Mouse (Mus musculus): ENCODE measurements around the gene Traf3ip1. TPM values are rescaled to one million over a fixed set of nuclear protein-coding genes. Genes with fewer than 3 reads are reported as not detected.

Gene Traf3ip1
- polyA plus RNA-seq, 1 experiment from 2014 or later: 2.5 TPM

GRCm38 (mm10) chr1:91490322-91490721 is 4.1 kb upstream of the Traf3ip1 start:
- Histone ChIP-seq H3K9me3 (ENCODE audit: low read length) (no peaks in the 10 kb centered on the region), H3K4me1 (ENCODE audit: insufficient read depth) (peaks cover 16% of the 10 kb centered on the region), H3K9ac (replicated peaks) (no peak overlapping the region), H3K27me3 (ENCODE audit: insufficient read depth, low read length) (no peaks in the 10 kb centered on the region), H3K4me3 (ENCODE audit: low read depth, low read length) (no peak overlapping the region), H3K27ac (ENCODE audit: low read depth) (peak overlapping the region; percentile 11; the same call in 1 of the 2 replicates), H3K4me2 (ENCODE audit: low read depth, low read length) (no peak overlapping the region), H3K36me3 (replicated peaks; ENCODE audit: insufficient read depth, low read length) (no peaks in the 10 kb centered on the region)
- WGBS (ENCODE audit: insufficient replicate concordance): 50% methylated on average over 1 of the region's 1 CpGs
- ATAC-seq (no peak; the same call in 1 of the 2 replicates), DNase-seq (no peak)
- TF ChIP-seq CTCF (IDR thresholded peaks at IDR 0.05; ENCODE audit: low read depth): 0 out of 2 replicates have a peak, but pooled peaks have one; percentile 25
- no peak for TF ChIP-seq EP300 (IDR thresholded peaks at IDR 0.05; ENCODE audit: low read depth)

- DNase-seq (no peak), ATAC-seq (no peak)
- 50% methylated on average over 2 of the region's 2 CpGs for WGBS (ENCODE audit: insufficient replicate concordance)
- Histone ChIP-seq H3K36me3 (replicated peaks; ENCODE audit: insufficient read depth, low read length) (no peaks in the 10 kb centered on the region), H3K9ac (replicated peaks) (no peak overlapping the region), H3K27ac (ENCODE audit: low read depth) (no peak overlapping the region), H3K27me3 (ENCODE audit: insufficient read depth, low read length) (no peaks in the 10 kb centered on the region), H3K4me3 (ENCODE audit: low read depth, low read length) (no peak overlapping the region), H3K9me3 (ENCODE audit: low read length) (no peaks in the 10 kb centered on the region), H3K4me1 (ENCODE audit: insufficient read depth) (peaks cover 19% of the 10 kb centered on the region), H3K4me2 (ENCODE audit: low read depth, low read length) (no peak overlapping the region)
- TF ChIP-seq CTCF (IDR thresholded peaks at IDR 0.05; ENCODE audit: low read depth): no peak
These were observed 1.7 kb upstream of the Traf3ip1 start for GRCm38 (mm10) chr1:91492740-91493139.

- 35% methylated on average over 3 of the region's 3 CpGs for WGBS (ENCODE audit: insufficient replicate concordance)
- Histone ChIP-seq H3K27me3 (ENCODE audit: insufficient read depth, low read length) (no peaks in the 10 kb centered on the region), H3K9ac (replicated peaks) (0 out of 2 replicates have a peak overlapping the region, but pooled peaks have one; percentile 75)
These were observed 509 bp upstream of the Traf3ip1 start for GRCm38 (mm10) chr1:91493938-91494337.

GRCm38 (mm10) chr1:91495321-91495720 is 874 bp downstream of the Traf3ip1 start:
- H3K4me3 ChIP-seq (ENCODE audit: low read depth, low read length): peak overlapping the region; percentile 90
- H3K36me3 ChIP-seq (replicated peaks; ENCODE audit: insufficient read depth, low read length): 0 out of 2 replicates have a peak, but pooled peaks cover 3% of the 10 kb centered on the region
- ATAC-seq (no peak), DNase-seq (no peak)
- no peaks in the 10 kb centered on the region for H3K27me3 ChIP-seq (ENCODE audit: insufficient read depth, low read length)
- no peak for TF ChIP-seq CTCF (IDR thresholded peaks at IDR 0.05; ENCODE audit: low read depth)
- no peak for TF ChIP-seq EP300 (IDR thresholded peaks at IDR 0.05; ENCODE audit: low read depth)
- WGBS (ENCODE audit: insufficient replicate concordance): 36% methylated on average over 5 of the region's 5 CpGs
- H3K4me2 ChIP-seq (ENCODE audit: low read depth, low read length): peak overlapping the region; percentile 98
- peak overlapping the region; percentile 75 for H3K9ac ChIP-seq (replicated peaks)
- H3K4me1 ChIP-seq (ENCODE audit: insufficient read depth): peaks cover 15% of the 10 kb centered on the region
- no peaks in the 10 kb centered on the region for H3K9me3 ChIP-seq (ENCODE audit: low read length)
- H3K27ac ChIP-seq (ENCODE audit: low read depth): 0 out of 2 replicates have a peak overlapping the region, but pooled peaks have one; percentile 12

More at GRCm38 (mm10) chr1:91493938-91494337, 509 bp upstream of the Traf3ip1 start:
- H3K36me3 ChIP-seq (replicated peaks; ENCODE audit: insufficient read depth, low read length): 0 out of 2 replicates have a peak, but pooled peaks cover 2% of the 10 kb centered on the region
- no peak overlapping the region for H3K27ac ChIP-seq (ENCODE audit: low read depth)
- H3K9me3 ChIP-seq (ENCODE audit: low read length): no peaks in the 10 kb centered on the region
- ATAC-seq (no peak), DNase-seq (no peak)
- H3K4me1 ChIP-seq (ENCODE audit: insufficient read depth): peaks cover 19% of the 10 kb centered on the region
- H3K4me3 ChIP-seq (ENCODE audit: low read depth, low read length): peak overlapping the region; percentile 90
- H3K4me2 ChIP-seq (ENCODE audit: low read depth, low read length): peak overlapping the region; percentile 98
- TF ChIP-seq CTCF (IDR thresholded peaks at IDR 0.05; ENCODE audit: low read depth) (no peak), EP300 (IDR thresholded peaks at IDR 0.05; ENCODE audit: low read depth) (no peak)

- WGBS (ENCODE audit: insufficient replicate concordance): 84% methylated on average over 6 of the region's 6 CpGs
- H3K4me3 ChIP-seq (ENCODE audit: low read depth, low read length): no peak overlapping the region
- no peak overlapping the region for H3K27ac ChIP-seq (ENCODE audit: low read depth)
- H3K4me1 ChIP-seq (ENCODE audit: insufficient read depth): peaks cover 11% of the 10 kb centered on the region
- H3K36me3 ChIP-seq (replicated peaks; ENCODE audit: insufficient read depth, low read length): 0 out of 2 replicates have a peak, but pooled peaks cover 7% of the 10 kb centered on the region
- H3K9ac ChIP-seq (replicated peaks): no peak overlapping the region
- no peak for DNase-seq
- TF ChIP-seq EP300 (IDR thresholded peaks at IDR 0.05; ENCODE audit: low read depth): no peak
- no peak for TF ChIP-seq CTCF (IDR thresholded peaks at IDR 0.05; ENCODE audit: low read depth)
- ATAC-seq: no peak
- no peak overlapping the region for H3K4me2 ChIP-seq (ENCODE audit: low read depth, low read length)
- H3K27me3 ChIP-seq (ENCODE audit: insufficient read depth, low read length): no peaks in the 10 kb centered on the region
- no peaks in the 10 kb centered on the region for H3K9me3 ChIP-seq (ENCODE audit: low read length)
These were observed 4.1 kb downstream of the Traf3ip1 start for GRCm38 (mm10) chr1:91498579-91498978.

- WGBS (ENCODE audit: insufficient replicate concordance): 61% methylated on average over 3 of the region's 3 CpGs
- no peak for TF ChIP-seq EP300 (IDR thresholded peaks at IDR 0.05; ENCODE audit: low read depth)
- TF ChIP-seq CTCF (IDR thresholded peaks at IDR 0.05; ENCODE audit: low read depth): no peak
- H3K9ac ChIP-seq (replicated peaks): no peak overlapping the region
- peaks cover 9% of the 10 kb centered on the region; the same call in 1 of the 2 replicates for H3K36me3 ChIP-seq (replicated peaks; ENCODE audit: insufficient read depth, low read length)
- H3K4me3 ChIP-seq (ENCODE audit: low read depth, low read length): no peak overlapping the region
- H3K27ac ChIP-seq (ENCODE audit: low read depth): no peak overlapping the region
- no peaks in the 10 kb centered on the region for H3K27me3 ChIP-seq (ENCODE audit: insufficient read depth, low read length)
- DNase-seq (no peak), ATAC-seq (no peak)
- no peaks in the 10 kb centered on the region for H3K9me3 ChIP-seq (ENCODE audit: low read length)
- H3K4me1 ChIP-seq (ENCODE audit: insufficient read depth): no peaks in the 10 kb centered on the region
- no peak overlapping the region for H3K4me2 ChIP-seq (ENCODE audit: low read depth, low read length)
These were observed 10.2 kb downstream of the Traf3ip1 start for GRCm38 (mm10) chr1:91504615-91505014.
